Mouse (Mus musculus) gastrocnemius, adult 8-10 months (tissue): ENCODE measurements around the gene Stk16. TPM values are rescaled to one million over a fixed set of nuclear protein-coding genes. Genes with fewer than 3 reads are reported as not detected.

ENCODE experiments used
- DNase-seq, 2 experiments: peaks; one replicate each; pipeline ENCODE4 v3.0.0; 2022; ENCODE audit warnings: low spot score in 2 of 2
- total RNA-seq, 4 experiments: library from RNA; stranded (reverse); gene quantifications; 2 replicates each; pipeline ENCODE4 v1.2.4; 2022

The Stk16 gene
- 10 to 100 TPM; 15.2 to 20.5 (median 19.6) TPM for total RNA-seq

- DNase-seq = peak; percentile 89 to 91
These were observed at the start of gene Stk16, which contains the start of gene Glb1l for GRCm38 (mm10) chr1:75210136-75211087. Stk16 (plus strand) TSS chr1:75210838. Glb1l (minus strand) TSS chr1:75210813.

GRCm38 (mm10) chr1:75168093-75168471, 42.6 kb upstream of the Stk16 start:
- DNase-seq = no peak

GRCm38 (mm10) chr1:75168472-75169464, 41.9 kb upstream of the Stk16 start, which contains the start of gene Zfand2b:
Zfand2b (plus strand) TSS chr1:75168646.
- peak; percentile 95 to 96 for DNase-seq

GRCm38 (mm10) chr1:75179334-75180104, 31.1 kb upstream of the Stk16 start:
- DNase-seq = peak in 1 of 2 experiments; percentile 40

- peak; percentile 79 to 84 for DNase-seq
These were observed 30.5 kb upstream of the Stk16 start, which contains the start of gene Abcb6 for GRCm38 (mm10) chr1:75180105-75180590. Abcb6 (minus strand) TSS chr1:75180392.

GRCm38 (mm10) chr1:75180741-75181140, 29.9 kb upstream of the Stk16 start:
- no peak for DNase-seq

- no peak for DNase-seq
These were observed 29.2 kb upstream of the Stk16 start for GRCm38 (mm10) chr1:75181377-75181870.

- no peak for DNase-seq
These were observed 28.5 kb upstream of the Stk16 start for GRCm38 (mm10) chr1:75182160-75182559.

- no peak for DNase-seq
These were observed 25.1 kb upstream of the Stk16 start for GRCm38 (mm10) chr1:75185495-75185894.

GRCm38 (mm10) chr1:75187126-75187525, 23.5 kb upstream of the Stk16 start:
- DNase-seq = no peak

GRCm38 (mm10) chr1:75187914-75188483, 22.6 kb upstream of the Stk16 start:
- no peak for DNase-seq

- no peak for DNase-seq
These were observed 20.1 kb upstream of the Stk16 start for GRCm38 (mm10) chr1:75190577-75190976.

GRCm38 (mm10) chr1:75191258-75191621, 19.4 kb upstream of the Stk16 start:
- no peak for DNase-seq

- peak; percentile 94 to 98 for DNase-seq
These were observed 18.8 kb upstream of the Stk16 start, which contains the start of the genes Ankzf1 and Atg9a for GRCm38 (mm10) chr1:75191622-75192402. Ankzf1 (plus strand) TSS chr1:75192151. Atg9a (minus strand) TSS chr1:75192196.

GRCm38 (mm10) chr1:75192452-75192851, 18.2 kb upstream of the Stk16 start:
- no peak for DNase-seq

GRCm38 (mm10) chr1:75201236-75201635, 9.4 kb upstream of the Stk16 start:
- DNase-seq = no peak

- no peak for DNase-seq
These were observed 1.5 kb upstream of the Stk16 start for GRCm38 (mm10) chr1:75208967-75209678.

GRCm38 (mm10) chr1:75211141-75211708, 587 bp downstream of the Stk16 start:
- DNase-seq = no peak
